Mouse (Mus musculus) gastrocnemius, adult 2 months (tissue): ENCODE data around the gene Zfp362. TPM values are rescaled to one million over a fixed set of nuclear protein-coding genes. Genes with fewer than 3 reads are reported as not detected.

Experiments
- DNase-seq: peaks from one replicate; pipeline ENCODE4 v3.0.0; 2022
- H3K27ac ChIP-seq: fragments of 200-600 bp; 2 replicates; pipeline ENCODE4 v1.8.1; 2022; ENCODE audit warnings: mild to moderate bottlenecking
- H3K4me3 ChIP-seq: fragments of 200-600 bp; 2 replicates; pipeline ENCODE4 v1.8.1; 2022; ENCODE audit warnings: mild to moderate bottlenecking, moderate library complexity
- CTCF ChIP-seq: fragments of 200-600 bp; IDR thresholded peaks from 2 replicates; pipeline ENCODE4 v1.8.1; 2022; ENCODE audit warnings: antibody characterized with exemption, mild to moderate bottlenecking, moderate library complexity
- intact Hi-C: fragments of 180-260 bp; cut with DNase I; formaldehyde crosslinking; loops from one replicate; pipeline ENCODE4 v1.15.1; 2025
- long read RNA-seq, 2 experiments: library from polyadenylated mRNA; stranded (forward); transcript quantifications; one replicate each; pipeline ENCODE4 v2.0.0; 2021
- total RNA-seq, 2 experiments: library from RNA; stranded (reverse); gene quantifications; 2 replicates each; pipeline ENCODE4 v1.2.3; 2021

Zfp362 gene
- 10 to 100 TPM in 1 of 2 experiments, 1 to 10 TPM in 1; 10.0 to 10.5 TPM for total RNA-seq
- long read RNA-seq, experiment 1, transcript Zfp362-202 (9 exons, 2,812 nt): major isoform, 13 of 20 reads
- long read RNA-seq, experiment 1, partial matches to known transcripts: 5 of 20 reads
- long read RNA-seq, experiment 1, other reads (novel, unspliced or antisense): 2 of 20 reads
- long read RNA-seq, experiment 2, transcript Zfp362-202 (9 exons, 2,812 nt): major isoform, 12 of 18 reads
- long read RNA-seq, experiment 2, partial matches to known transcripts: 5 of 18 reads
- long read RNA-seq, experiment 2, other reads (novel, unspliced or antisense): 1 of 18 reads

GRCm38 (mm10) chr4:128806043-128806826 is at the start of gene Zfp362:
Zfp362 (minus strand) TSS chr4:128806045.
- TF ChIP-seq CTCF: peak; percentile 18; the same call in 1 of the 2 replicates
- intact Hi-C loops: no loop called here
- H3K27ac ChIP-seq: peak within 1 kb of the TSS; percentile 86
- peak within 1 kb of the TSS; percentile 71 for H3K4me3 ChIP-seq
- peak; percentile 76 for DNase-seq

- no peak overlapping the region for H3K4me3 ChIP-seq
- TF ChIP-seq CTCF: no peak
- H3K27ac ChIP-seq: no peak overlapping the region
- intact Hi-C loops: loop anchor here (10.0 kb wide), 1 partner anchor 241 kb away; the partner anchor contains the start of genes Tlr12 and Zscan20
- no peak for DNase-seq
These were observed 49.8 kb upstream of the Zfp362 start for GRCm38 (mm10) chr4:128855613-128856040.

- no peak for DNase-seq
- Histone ChIP-seq H3K4me3 (no peak overlapping the region), H3K27ac (no peak overlapping the region)
- intact Hi-C loops: loop anchor here (10.0 kb wide), 1 partner anchor 238 kb away; the partner anchor contains the start of genes Tlr12 and Zscan20
- TF ChIP-seq CTCF: no peak
These were observed 47.3 kb upstream of the Zfp362 start for GRCm38 (mm10) chr4:128853117-128853516.

- no peak for DNase-seq
- H3K27ac ChIP-seq: no peak overlapping the region
- intact Hi-C loops: loop anchor here (10.0 kb wide), 1 partner anchor 238 kb away; the partner anchor contains the start of genes Tlr12 and Zscan20
- TF ChIP-seq CTCF: no peak
- H3K4me3 ChIP-seq: no peak overlapping the region
These were observed 46.5 kb upstream of the Zfp362 start for GRCm38 (mm10) chr4:128852266-128852887.

GRCm38 (mm10) chr4:128849686-128850085 is 43.8 kb upstream of the Zfp362 start:
- intact Hi-C loops: loop anchor here (10.0 kb wide), 1 partner anchor 235 kb away; the partner anchor contains the start of genes Tlr12 and Zscan20
- H3K27ac ChIP-seq: no peak overlapping the region
- H3K4me3 ChIP-seq: no peak overlapping the region
- DNase-seq: no peak
- TF ChIP-seq CTCF: no peak

- intact Hi-C loops: no loop called here
- DNase-seq: no peak
- no peak overlapping the region for H3K27ac ChIP-seq
- H3K4me3 ChIP-seq: no peak overlapping the region
- TF ChIP-seq CTCF: no peak
These were observed 43.1 kb upstream of the Zfp362 start for GRCm38 (mm10) chr4:128848961-128849360.

- intact Hi-C loops: no loop called here
- Histone ChIP-seq H3K4me3 (no peak overlapping the region), H3K27ac (no peak overlapping the region)
- DNase-seq: no peak
- no peak for TF ChIP-seq CTCF
These were observed 39.6 kb upstream of the Zfp362 start for GRCm38 (mm10) chr4:128845367-128845973.

- DNase-seq: no peak
- intact Hi-C loops: no loop called here
- Histone ChIP-seq H3K27ac (no peak overlapping the region), H3K4me3 (no peak overlapping the region)
- TF ChIP-seq CTCF: no peak
These were observed 38.7 kb upstream of the Zfp362 start for GRCm38 (mm10) chr4:128844566-128844965.

GRCm38 (mm10) chr4:128841259-128841658 is 35.4 kb upstream of the Zfp362 start:
- TF ChIP-seq CTCF: no peak
- no peak for DNase-seq
- intact Hi-C loops: no loop called here
- Histone ChIP-seq H3K27ac (no peak overlapping the region), H3K4me3 (no peak overlapping the region)

GRCm38 (mm10) chr4:128839811-128840738 is 34.2 kb upstream of the Zfp362 start:
- DNase-seq: peak; percentile 27
- no peak for TF ChIP-seq CTCF
- intact Hi-C loops: no loop called here
- Histone ChIP-seq H3K4me3 (no peak overlapping the region), H3K27ac (peak overlapping the region; percentile 8; the same call in 1 of the 2 replicates)

GRCm38 (mm10) chr4:128838202-128838601 is 32.4 kb upstream of the Zfp362 start:
- TF ChIP-seq CTCF: no peak
- H3K27ac ChIP-seq: no peak overlapping the region
- H3K4me3 ChIP-seq: no peak overlapping the region
- intact Hi-C loops: no loop called here
- DNase-seq: no peak

- no peak for TF ChIP-seq CTCF
- Histone ChIP-seq H3K27ac (no peak overlapping the region), H3K4me3 (no peak overlapping the region)
- intact Hi-C loops: no loop called here
- no peak for DNase-seq
These were observed 18.3 kb upstream of the Zfp362 start for GRCm38 (mm10) chr4:128824131-128824530.
